Comparison of ENCODE assay signal across 33 mouse cellular contexts in genomic region chr3:102733050-102733449, GRCm38 (mm10). TPM values are rescaled to one million over a fixed set of nuclear protein-coding genes. Genes with fewer than 3 reads are reported as not detected.
DNase-seq lines count a peak whose midpoint lies in the region; ATAC-seq and TF ChIP-seq lines count a peak whose summit lies in the region.
"Had no signal": no experiment of that assay in that cellular context is flagged by ENCODE, and none has a peak within 500 bp of the region (broad histone marks: within the 10 kb centered on the region; RNA-seq: fewer than 3 reads in every experiment).

No protein-coding gene starts in this region.

- peak overlapping the region; percentile 92; the same call in 1 of the 2 replicates for H3K27ac ChIP-seq in intestine, embryonic 14.5 days (ENCODE audit: low read depth)
- no peak overlapping the region for H3K27ac ChIP-seq in intestine, embryonic 15.5 days
- H3K27ac ChIP-seq in forebrain, postnatal 0 days (ENCODE audit: low read depth, low read length), result no peak overlapping the region
- H3K27ac ChIP-seq: embryonic facial prominence, embryonic 10.5 days; hindbrain, embryonic 14.5 days; left cerebral cortex, adult 2 months; liver, embryonic 13.5 days; macrophage; midbrain, embryonic 12.5 days had no signal

- no peak for ATAC-seq in intestine, embryonic 14.5 days (replicated peaks; ENCODE audit: low FRiP score, low TSS enrichment, low read depth)
- no peak for ATAC-seq in intestine, embryonic 15.5 days
- ATAC-seq in CD4-positive, CD25-positive, alpha-beta regulatory T cell, adult 4 months, result peak; percentile 21
- ATAC-seq in granulocyte monocyte progenitor cell, adult 5-6 weeks (replicated peaks; ENCODE audit: poor library complexity, severe bottlenecking), result peak; percentile 43
- peak; percentile 27; the same call in 1 of the 2 replicates for ATAC-seq in megakaryocyte progenitor cell, adult 5-6 weeks (replicated peaks; ENCODE audit: poor library complexity)
- ATAC-seq in forebrain, postnatal 0 days, result no peak
- ATAC-seq: forebrain, embryonic 16.5 days; Patski had no signal

- no peaks in the 10 kb centered on the region for H3K27me3 ChIP-seq in intestine, embryonic 14.5 days (replicated peaks; ENCODE audit: control insufficient read depth, insufficient read depth, low read length)
- H3K27me3 ChIP-seq in intestine, embryonic 15.5 days (replicated peaks), result no peaks in the 10 kb centered on the region
- H3K27me3 ChIP-seq in forebrain, postnatal 0 days (ENCODE audit: insufficient read depth, low read length), result no peaks in the 10 kb centered on the region
- H3K27me3 ChIP-seq: neural tube, embryonic 15.5 days had no signal

- no peak for DNase-seq in intestine, embryonic 14.5 days (ENCODE audit: low spot score)
- no peak for DNase-seq in forebrain, postnatal 0 days
- no peak for DNase-seq in lung, postnatal 10 days
- DNase-seq in gastrocnemius, adult 8-10 months (ENCODE audit: low spot score in 2 of 2), result no peak
- DNase-seq: adrenal gland, adult 2 months; cerebellum, adult 11 months; cerebellum, adult 9-11 months; heart, adult 2 months; kidney, adult 11 months; layer of hippocampus, adult 9-11 months; liver, embryonic 13.5 days; thymus, postnatal 14 days had no signal

- no peak overlapping the region for H3K4me2 ChIP-seq in intestine, embryonic 14.5 days (ENCODE audit: low read length)
- H3K4me2 ChIP-seq in intestine, embryonic 15.5 days (replicated peaks), result no peak overlapping the region
- no peak overlapping the region for H3K4me2 ChIP-seq in forebrain, postnatal 0 days (ENCODE audit: low read depth)
- H3K4me2 ChIP-seq: liver, embryonic 13.5 days; midbrain, embryonic 12.5 days had no signal

- H3K9me3 ChIP-seq in intestine, embryonic 14.5 days (ENCODE audit: control insufficient read depth, low read length), result no peaks in the 10 kb centered on the region
- H3K9me3 ChIP-seq in intestine, embryonic 15.5 days, result no peaks in the 10 kb centered on the region
- no peaks in the 10 kb centered on the region for H3K9me3 ChIP-seq in forebrain, postnatal 0 days (ENCODE audit: low read length)
- H3K9me3 ChIP-seq: embryonic facial prominence, embryonic 10.5 days; G1E; liver, embryonic 13.5 days; midbrain, embryonic 12.5 days; neural tube, embryonic 15.5 days had no signal

- H3K36me3 ChIP-seq in intestine, embryonic 14.5 days (ENCODE audit: control insufficient read depth, insufficient read depth, low read length), result no peaks in the 10 kb centered on the region
- no peaks in the 10 kb centered on the region for H3K36me3 ChIP-seq in intestine, embryonic 15.5 days
- no peaks in the 10 kb centered on the region for H3K36me3 ChIP-seq in forebrain, postnatal 0 days (ENCODE audit: insufficient read depth)
- H3K36me3 ChIP-seq: embryonic facial prominence, embryonic 10.5 days; G1E; liver, embryonic 13.5 days; midbrain, embryonic 12.5 days; neural tube, embryonic 15.5 days had no signal

- TF ChIP-seq CTCF in forebrain, postnatal 0 days (IDR thresholded peaks at IDR 0.05; ENCODE audit: low read depth), result no peak

- H3K4me3 ChIP-seq in intestine, embryonic 14.5 days (ENCODE audit: low read depth, low read length), result no peak overlapping the region
- no peak overlapping the region for H3K4me3 ChIP-seq in intestine, embryonic 15.5 days (replicated peaks)
- no peak overlapping the region for H3K4me3 ChIP-seq in forebrain, postnatal 0 days (ENCODE audit: low read depth, low read length)
- H3K4me3 ChIP-seq: embryonic facial prominence, embryonic 10.5 days; heart, adult 2 months; left cerebral cortex, adult 2 months; liver, embryonic 13.5 days; midbrain, embryonic 12.5 days; neural tube, embryonic 15.5 days had no signal

- H3K4me1 ChIP-seq in intestine, embryonic 14.5 days (replicated peaks; ENCODE audit: control insufficient read depth, insufficient read depth, low read length), result peaks cover 24% of the 10 kb centered on the region
- H3K4me1 ChIP-seq in intestine, embryonic 15.5 days (replicated peaks), result peaks cover 9% of the 10 kb centered on the region
- peaks cover 8% of the 10 kb centered on the region; the same call in 1 of the 2 replicates for H3K4me1 ChIP-seq in forebrain, postnatal 0 days (ENCODE audit: insufficient read depth)

- no peak overlapping the region for H3K9ac ChIP-seq in intestine, embryonic 14.5 days (ENCODE audit: low read length)
- H3K9ac ChIP-seq in intestine, embryonic 15.5 days, result no peak overlapping the region
- H3K9ac ChIP-seq in forebrain, postnatal 0 days, result no peak overlapping the region
- H3K9ac ChIP-seq: hindbrain, embryonic 14.5 days; liver, embryonic 13.5 days; midbrain, embryonic 12.5 days had no signal

- WGBS in intestine, embryonic 14.5 days, result 83% methylated on average over 3 of the region's 3 CpGs
- 85% methylated on average over 3 of the region's 3 CpGs for WGBS in intestine, embryonic 15.5 days
- WGBS in forebrain, postnatal 0 days, result 88% methylated on average over 3 of the region's 3 CpGs

RNA-seq across cellular contexts. Expression of gene Tspan2, which starts 1.3 kb away (rescaled TPM):
- polyA plus RNA-seq in intestine, embryonic 14.5 days (2014; fragmentation: Nextera tagmentation; extraction: Ambion mirVana), result 24.1 and 25.1 TPM in 2 replicates
- 15.2 and 15.4 TPM in 2 replicates for polyA plus RNA-seq in intestine, embryonic 15.5 days (2015; fragmentation: Nextera tagmentation; extraction: Ambion mirVana)
- polyA plus RNA-seq in CD4-positive, CD25-positive, alpha-beta regulatory T cell, adult 4 months (2017; shearing (Covaris generic)), result 1 to 10 TPM in 1 of 2 experiments, under 1 TPM in 1; 0.70 to 1.3 TPM
- 27.8 and 30.1 TPM in 2 replicates for total RNA-seq in granulocyte monocyte progenitor cell, adult 5-6 weeks (2014; fragmentation: Nextera tagmentation)
- total RNA-seq in granulocyte monocyte progenitor cell, adult 5-6 weeks (2017), result 18.4 and 19.9 TPM in 2 replicates
- 45.7 and 54.5 TPM in 2 replicates for total RNA-seq in megakaryocyte progenitor cell, adult 5-6 weeks (2015)
- total RNA-seq in megakaryocyte progenitor cell, adult 5-6 weeks (2017), result 17.8 and 22.1 TPM in 2 replicates
- 12.7 and 14.0 TPM in 2 replicates for total RNA-seq in forebrain, postnatal 0 days (2014; rRNA removed)
- polyA plus RNA-seq in forebrain, postnatal 0 days (2015; fragmentation: Nextera tagmentation; extraction: Ambion mirVana), result 7.0 and 10.1 TPM in 2 replicates
- total RNA-seq in gastrocnemius, adult 8-10 months (2022), result 1 to 10 TPM; 3.0 to 4.0 (median 3.3) TPM
- polyA plus RNA-seq: G1E had no signal

RNA-seq across cellular contexts. Expression of gene Tshb, which starts 49.5 kb away (rescaled TPM):
- polyA plus RNA-seq in intestine, embryonic 14.5 days (2014; fragmentation: Nextera tagmentation; extraction: Ambion mirVana), result 0.16 and 0.19 TPM in 2 replicates
- polyA plus RNA-seq in intestine, embryonic 15.5 days (2015; fragmentation: Nextera tagmentation; extraction: Ambion mirVana), result 0.11 and 0.27 TPM in 2 replicates
- not detected for polyA plus RNA-seq in CD4-positive, CD25-positive, alpha-beta regulatory T cell, adult 4 months (2017; shearing (Covaris generic))
- not detected in 2 replicates for total RNA-seq in granulocyte monocyte progenitor cell, adult 5-6 weeks (2014; fragmentation: Nextera tagmentation)
- not detected in 2 replicates for total RNA-seq in granulocyte monocyte progenitor cell, adult 5-6 weeks (2017)
- not detected in 2 replicates for total RNA-seq in megakaryocyte progenitor cell, adult 5-6 weeks (2015)
- total RNA-seq in megakaryocyte progenitor cell, adult 5-6 weeks (2017), result not detected in 2 replicates
- not detected in 2 replicates for total RNA-seq in forebrain, postnatal 0 days (2014; rRNA removed)
- polyA plus RNA-seq in forebrain, postnatal 0 days (2015; fragmentation: Nextera tagmentation; extraction: Ambion mirVana), result 0.11 and 0.14 TPM in 2 replicates
- total RNA-seq in gastrocnemius, adult 8-10 months (2022), result not detected
- total RNA-seq: adrenal gland, adult 2 months; adrenal gland, postnatal 4 days; gastrocnemius, adult 18-20 months; heart, adult 2 months; heart, postnatal 25 days; left cerebral cortex, adult 2 months; left cerebral cortex, postnatal 36 days had no signal
- polyA plus RNA-seq: adrenal gland, adult 2 months; cortical plate, adult 2 months; G1E; heart, adult 2 months; kidney, embryonic 16.5 days; large intestine, adult 2 months; limb, embryonic 14.5 days; macrophage; midbrain, embryonic 12.5 days; Patski had no signal

Comparison
In these comparisons a context has a peak if more than half of its experiments do, and no peak if none do; other contexts are left out.
1. ATAC-seq: peak in CD4-positive, CD25-positive, alpha-beta regulatory T cell, adult 4 months (single experiment), granulocyte monocyte progenitor cell, adult 5-6 weeks (single experiment) and megakaryocyte progenitor cell, adult 5-6 weeks (single experiment); none in intestine, embryonic 14.5 days (single experiment), intestine, embryonic 15.5 days (single experiment) and forebrain, postnatal 0 days (single experiment).